In genomic region chr9:63165070-63165469, GRCm38 (mm10) we compare ENCODE assay signal across 28 mouse cellular contexts. TPM values are rescaled to one million over a fixed set of nuclear protein-coding genes. Genes with fewer than 3 reads are reported as not detected.
DNase-seq lines count a peak whose midpoint lies in the region; ATAC-seq and TF ChIP-seq lines count a peak whose summit lies in the region.
"Had no signal": no experiment of that assay in that cellular context is flagged by ENCODE, and none has a peak within 500 bp of the region (broad histone marks: within the 10 kb centered on the region; RNA-seq: fewer than 3 reads in every experiment).

No protein-coding gene starts in this region.

- H3K9ac ChIP-seq in heart, adult 2 months (ENCODE audit: low read depth, low read length): no peak overlapping the region
- peak overlapping the region; percentile 31; the same call in 1 of the 2 replicates for H3K9ac ChIP-seq in hindbrain, embryonic 11.5 days (ENCODE audit: low read depth, low read length)
- H3K9ac ChIP-seq in hindbrain, embryonic 14.5 days: no peak overlapping the region
- H3K9ac ChIP-seq: embryonic facial prominence, embryonic 13.5 days; forebrain, embryonic 12.5 days; forebrain, embryonic 15.5 days; hindbrain, embryonic 15.5 days; intestine, embryonic 15.5 days had no signal

- peaks cover 40% of the 10 kb centered on the region for H3K36me3 ChIP-seq in heart, embryonic 10.5 days
- H3K36me3 ChIP-seq in heart, adult 2 months (ENCODE audit: control insufficient read depth, insufficient read depth, low read length): no peaks in the 10 kb centered on the region
- H3K36me3 ChIP-seq in hindbrain, embryonic 11.5 days (ENCODE audit: control insufficient read depth, insufficient read depth, low read length): no peaks in the 10 kb centered on the region
- H3K36me3 ChIP-seq in hindbrain, embryonic 14.5 days (replicated peaks; ENCODE audit: control insufficient read depth, insufficient read depth): no peaks in the 10 kb centered on the region
- H3K36me3 ChIP-seq in embryonic facial prominence, embryonic 10.5 days (replicated peaks): peaks cover 51% of the 10 kb centered on the region
- H3K36me3 ChIP-seq: forebrain, embryonic 15.5 days; hindbrain, embryonic 15.5 days; intestine, embryonic 15.5 days had no signal

- TF ChIP-seq POLR2A in heart, adult 2 months (IDR thresholded peaks at IDR 0.05; ENCODE audit: insufficient read depth, low read depth, low read length): no peak

- TF ChIP-seq CTCF in heart, adult 2 months (IDR thresholded peaks at IDR 0.05): no peak

- no peak for ATAC-seq in hindbrain, embryonic 11.5 days (ENCODE audit: low FRiP score)
- no peak for ATAC-seq in hindbrain, embryonic 14.5 days (ENCODE audit: low FRiP score)
- ATAC-seq: activated CD4-positive, CD25-positive, alpha-beta regulatory T cell, adult 4 months; forebrain, embryonic 15.5 days; intestine, embryonic 15.5 days had no signal

- intact Hi-C loops in heart, adult 2 months (cut with DNase I): no loop called here

- peaks cover 39% of the 10 kb centered on the region for H3K4me1 ChIP-seq in heart, embryonic 10.5 days
- no peaks in the 10 kb centered on the region for H3K4me1 ChIP-seq in heart, adult 2 months (ENCODE audit: control insufficient read depth, insufficient read depth, low read length)
- peaks cover 6% of the 10 kb centered on the region; the same call in 1 of the 2 replicates for H3K4me1 ChIP-seq in hindbrain, embryonic 11.5 days (replicated peaks; ENCODE audit: control insufficient read depth, insufficient read depth, low read length)
- no peaks in the 10 kb centered on the region for H3K4me1 ChIP-seq in hindbrain, embryonic 14.5 days (replicated peaks; ENCODE audit: control insufficient read depth, insufficient read depth, low read length)
- peaks cover 31% of the 10 kb centered on the region for H3K4me1 ChIP-seq in embryonic facial prominence, embryonic 10.5 days
- H3K4me1 ChIP-seq: embryonic facial prominence, embryonic 13.5 days; hindbrain, embryonic 15.5 days; intestine, embryonic 15.5 days had no signal

- TF ChIP-seq EP300 in heart, adult 2 months (IDR thresholded peaks at IDR 0.05; ENCODE audit: insufficient read depth, low read depth, low read length): no peak

- H3K4me3 ChIP-seq in heart, embryonic 10.5 days: no peak overlapping the region
- H3K4me3 ChIP-seq in heart, adult 2 months: no peak overlapping the region
- H3K4me3 ChIP-seq in hindbrain, embryonic 11.5 days (ENCODE audit: low read depth, low read length): no peak overlapping the region
- H3K4me3 ChIP-seq in hindbrain, embryonic 14.5 days (replicated peaks; ENCODE audit: low read length): no peak overlapping the region
- no peak overlapping the region for H3K4me3 ChIP-seq in embryonic facial prominence, embryonic 10.5 days
- H3K4me3 ChIP-seq: embryonic facial prominence, embryonic 13.5 days; erythroblast, embryonic 14.5 days; forebrain, embryonic 12.5 days; forebrain, embryonic 15.5 days; hindbrain, embryonic 15.5 days; intestine, embryonic 15.5 days had no signal

- no peaks in the 10 kb centered on the region for H3K9me3 ChIP-seq in heart, embryonic 10.5 days
- no peaks in the 10 kb centered on the region for H3K9me3 ChIP-seq in hindbrain, embryonic 11.5 days (ENCODE audit: control insufficient read depth, low read length)
- no peaks in the 10 kb centered on the region for H3K9me3 ChIP-seq in hindbrain, embryonic 14.5 days (ENCODE audit: control insufficient read depth, low read length)
- no peaks in the 10 kb centered on the region for H3K9me3 ChIP-seq in embryonic facial prominence, embryonic 10.5 days
- H3K9me3 ChIP-seq: embryonic facial prominence, embryonic 13.5 days; forebrain, embryonic 12.5 days; forebrain, embryonic 15.5 days; hindbrain, embryonic 15.5 days; intestine, embryonic 15.5 days had no signal

- H3K4me2 ChIP-seq in hindbrain, embryonic 11.5 days (replicated peaks; ENCODE audit: low read depth, low read length): no peak overlapping the region
- no peak overlapping the region for H3K4me2 ChIP-seq in hindbrain, embryonic 14.5 days (replicated peaks)
- H3K4me2 ChIP-seq: embryonic facial prominence, embryonic 13.5 days; forebrain, embryonic 12.5 days; forebrain, embryonic 15.5 days; hindbrain, embryonic 15.5 days; intestine, embryonic 15.5 days had no signal

- peak overlapping the region; percentile 47; the same call in 1 of the 2 replicates for H3K27ac ChIP-seq in heart, embryonic 10.5 days
- H3K27ac ChIP-seq in heart, adult 2 months: no peak overlapping the region
- H3K27ac ChIP-seq in hindbrain, embryonic 11.5 days (ENCODE audit: low read depth, low read length): no peak overlapping the region
- H3K27ac ChIP-seq in hindbrain, embryonic 14.5 days: no peak overlapping the region
- 0 out of 2 replicates have a peak overlapping the region, but pooled peaks have one; percentile 26 for H3K27ac ChIP-seq in embryonic facial prominence, embryonic 10.5 days (replicated peaks)
- H3K27ac ChIP-seq: embryonic facial prominence, embryonic 13.5 days; forebrain, embryonic 12.5 days; forebrain, embryonic 15.5 days; hindbrain, embryonic 15.5 days; intestine, embryonic 15.5 days had no signal

- 30% methylated on average over 9 of the region's 9 CpGs for WGBS in heart, embryonic 10.5 days
- 64% methylated on average over 9 of the region's 9 CpGs for WGBS in heart, adult 2 months
- 18% methylated on average over 9 of the region's 9 CpGs for WGBS in hindbrain, embryonic 11.5 days
- WGBS in hindbrain, embryonic 14.5 days: 22% methylated on average over 9 of the region's 9 CpGs
- 22% methylated on average over 9 of the region's 9 CpGs for WGBS in embryonic facial prominence, embryonic 10.5 days

- DNase-seq in heart, embryonic 10.5 days (ENCODE audit: low spot score): no peak
- DNase-seq in heart, adult 2 months: no peak
- peak; percentile 16 for DNase-seq in hindbrain, embryonic 11.5 days (ENCODE audit: low spot score)
- DNase-seq in hindbrain, embryonic 14.5 days (ENCODE audit: low spot score): no peak
- DNase-seq in embryonic facial prominence, embryonic 10.5 days (ENCODE audit: low spot score): no peak
- DNase-seq in retina, postnatal 1 day: peak; percentile 66
- no peak for DNase-seq in adrenal gland, adult (ENCODE audit: inconsistent age in 2 of 2, low spot score in 1 of 2)
- DNase-seq: adrenal gland, adult 2 months; adrenal gland, postnatal 14 days; cerebellum, adult 11 months; cerebellum, adult 2 months; cerebellum, adult 9-11 months; cerebellum, postnatal 25 days; gastrocnemius, postnatal 10 days; gastrocnemius, postnatal 36 days had no signal

- peaks cover 21% of the 10 kb centered on the region; the same call in 1 of the 2 replicates for H3K27me3 ChIP-seq in heart, embryonic 10.5 days (ENCODE audit: insufficient read depth, poor library complexity, severe bottlenecking)
- no peaks in the 10 kb centered on the region for H3K27me3 ChIP-seq in heart, adult 2 months (ENCODE audit: control insufficient read depth, insufficient read depth, low read length)
- no peaks in the 10 kb centered on the region for H3K27me3 ChIP-seq in hindbrain, embryonic 11.5 days (ENCODE audit: control insufficient read depth, insufficient read depth, low read length)
- H3K27me3 ChIP-seq in hindbrain, embryonic 14.5 days (ENCODE audit: control insufficient read depth, insufficient read depth, low read length): no peaks in the 10 kb centered on the region
- H3K27me3 ChIP-seq in embryonic facial prominence, embryonic 10.5 days (replicated peaks; ENCODE audit: low read depth, poor library complexity, severe bottlenecking): peaks cover 9% of the 10 kb centered on the region; the same call in 1 of the 2 replicates
- H3K27me3 ChIP-seq: embryonic facial prominence, embryonic 13.5 days; hindbrain, embryonic 15.5 days; intestine, embryonic 15.5 days had no signal

- H3K79me2 ChIP-seq in heart, adult 2 months (replicated peaks; ENCODE audit: control insufficient read depth, insufficient read depth, low read length): no peaks in the 10 kb centered on the region

RNA-seq across cellular contexts. Expression of gene Skor1, which starts 16.3 kb away (rescaled TPM):
- 0.06 TPM in 1 of 2 replicates, not detected in the other for polyA plus RNA-seq in heart, embryonic 10.5 days (2016; fragmentation: Nextera tagmentation; extraction: Ambion mirVana)
- total RNA-seq in heart, adult 2 months (2021): under 1 TPM; 0.07 to 0.10 TPM
- 0.04 TPM in 1 of 2 replicates, not detected in the other for polyA plus RNA-seq in heart, adult 2 months (2012; rRNA removed)
- 6.6 and 7.4 TPM in 2 replicates for polyA plus RNA-seq in hindbrain, embryonic 11.5 days (2014; fragmentation: Nextera tagmentation; extraction: Ambion mirVana)
- 19.5 and 21.5 TPM in 2 replicates for polyA plus RNA-seq in hindbrain, embryonic 14.5 days (2014; fragmentation: Nextera tagmentation; extraction: Ambion mirVana)
- polyA plus RNA-seq in embryonic facial prominence, embryonic 10.5 days (2016; fragmentation: Nextera tagmentation; extraction: Ambion mirVana): 0.06 and 0.10 TPM in 2 replicates
- total RNA-seq: adrenal gland, postnatal 14 days; common myeloid progenitor, adult 5-6 weeks; granulocyte monocyte progenitor cell, adult 5-6 weeks; heart, postnatal 25 days; hematopoietic stem cell, adult 5-6 weeks had no signal
- polyA plus RNA-seq: activated CD4-positive, CD25-positive, alpha-beta regulatory T cell, adult 4 months; heart, embryonic 14.5 days; heart, postnatal 0 days; intestine, embryonic 15.5 days had no signal

Comparison
In these comparisons a context has a peak if more than half of its experiments do, and no peak if none do; other contexts are left out.
1. DNase-seq: peak in hindbrain, embryonic 11.5 days (single experiment) and retina, postnatal 1 day (single experiment); none in heart, embryonic 10.5 days (single experiment), heart, adult 2 months (0 of 2), hindbrain, embryonic 14.5 days (single experiment), embryonic facial prominence, embryonic 10.5 days (single experiment) and adrenal gland, adult (0 of 2).
2. H3K27ac ChIP-seq: peak in heart, embryonic 10.5 days (single experiment) and embryonic facial prominence, embryonic 10.5 days (single experiment); none in heart, adult 2 months (single experiment), hindbrain, embryonic 11.5 days (single experiment) and hindbrain, embryonic 14.5 days (single experiment).